Mouse (Mus musculus) spleen, adult 18-20 months (tissue): ENCODE data around the gene Mrpl28.
A peak's percentile ranks its signal among the peaks of the same experiment; 100 is the strongest.
"Not testable (repeated sequence)": the region's sequence is repeated elsewhere in the genome, so short reads cannot be mapped to it uniquely, and the experiment has no call there.

Source experiments
- DNase-seq, 2 experiments: peaks; one replicate each; pipeline ENCODE4 v3.0.0; 2022; ENCODE audit warnings: mixed read lengths in 2 of 2

Mrpl28 gene

DNA sequence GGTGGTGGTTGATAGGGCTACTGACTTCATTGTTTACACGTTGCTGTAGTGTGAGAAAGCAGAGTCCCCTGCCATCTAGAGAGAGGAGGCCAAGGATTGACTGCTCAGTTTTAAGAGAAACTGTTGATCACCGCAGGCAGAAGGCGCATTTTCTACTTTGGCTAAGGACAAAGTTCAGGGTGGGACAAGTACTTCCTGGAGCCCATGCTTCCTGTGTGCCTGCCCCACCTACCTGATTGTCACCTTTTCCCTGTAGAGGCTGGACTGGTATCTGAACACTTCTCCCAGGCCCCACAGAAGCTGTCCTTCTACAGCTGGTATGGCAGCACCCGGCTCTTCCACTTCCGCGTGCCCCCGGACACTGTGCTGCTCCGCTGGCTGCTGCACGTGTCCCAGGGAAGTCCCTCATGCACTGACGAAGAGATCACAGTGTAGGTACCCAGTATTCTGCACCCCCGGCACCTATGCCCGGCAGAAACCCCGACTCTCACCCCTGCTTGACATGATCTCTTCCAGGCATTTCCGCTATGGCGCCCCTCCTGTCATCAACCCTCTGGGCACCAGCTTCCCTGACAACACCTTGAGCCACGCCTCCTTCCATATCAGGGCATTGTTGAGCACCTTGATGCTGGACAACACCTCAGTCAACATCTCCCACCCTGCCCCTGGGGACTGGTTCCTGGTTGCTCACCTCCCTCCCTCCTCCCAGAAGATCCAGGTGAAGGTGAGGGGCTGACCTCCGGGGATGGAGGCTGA is 6.6 kb upstream of the Mrpl28 start:
- no peak for DNase-seq

DNA sequence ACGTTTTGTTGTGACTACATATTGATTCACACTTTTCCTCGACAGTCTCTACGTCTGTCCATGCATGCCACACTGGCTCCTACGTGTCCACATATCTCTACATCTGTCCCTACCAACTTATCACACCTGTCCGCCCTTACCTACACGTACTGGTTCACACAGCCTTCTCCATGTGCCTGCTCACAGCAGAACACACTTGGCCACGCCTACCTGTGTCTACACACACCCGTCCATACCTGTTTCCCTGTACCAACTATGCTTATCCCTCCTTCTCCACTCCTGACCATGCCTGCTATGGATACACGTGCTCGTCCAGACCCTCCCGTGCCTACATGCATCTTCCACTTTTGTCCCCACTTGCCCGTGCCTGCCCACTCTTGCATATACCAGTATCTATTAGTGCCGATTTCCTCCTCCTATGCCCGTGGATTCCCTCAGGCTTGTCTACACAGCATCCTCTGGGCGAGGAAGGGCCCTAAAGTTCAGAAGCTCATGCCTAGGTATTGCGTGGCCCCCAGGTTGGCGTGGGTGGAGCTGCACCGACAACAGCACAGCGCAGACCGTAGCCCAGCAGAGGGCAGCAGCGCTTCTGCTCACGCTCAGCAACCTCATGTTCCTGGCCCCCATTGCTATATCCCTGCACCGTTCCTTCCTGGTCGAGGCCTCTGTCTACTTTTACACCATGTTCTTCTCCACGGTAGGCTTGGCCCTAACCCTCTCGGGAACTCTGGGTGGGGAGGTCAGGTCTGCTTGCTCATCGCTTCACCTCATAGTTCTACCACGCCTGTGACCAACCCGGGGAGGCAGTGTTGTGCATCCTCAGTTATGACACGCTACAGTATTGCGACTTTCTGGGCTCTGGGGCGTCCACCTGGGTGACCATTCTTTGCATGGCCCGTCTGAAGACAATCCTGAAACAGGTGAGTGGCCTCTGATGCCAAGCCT is 3.3 kb upstream of the Mrpl28 start:
- DNase-seq: peak; percentile 34 to 67

DNA sequence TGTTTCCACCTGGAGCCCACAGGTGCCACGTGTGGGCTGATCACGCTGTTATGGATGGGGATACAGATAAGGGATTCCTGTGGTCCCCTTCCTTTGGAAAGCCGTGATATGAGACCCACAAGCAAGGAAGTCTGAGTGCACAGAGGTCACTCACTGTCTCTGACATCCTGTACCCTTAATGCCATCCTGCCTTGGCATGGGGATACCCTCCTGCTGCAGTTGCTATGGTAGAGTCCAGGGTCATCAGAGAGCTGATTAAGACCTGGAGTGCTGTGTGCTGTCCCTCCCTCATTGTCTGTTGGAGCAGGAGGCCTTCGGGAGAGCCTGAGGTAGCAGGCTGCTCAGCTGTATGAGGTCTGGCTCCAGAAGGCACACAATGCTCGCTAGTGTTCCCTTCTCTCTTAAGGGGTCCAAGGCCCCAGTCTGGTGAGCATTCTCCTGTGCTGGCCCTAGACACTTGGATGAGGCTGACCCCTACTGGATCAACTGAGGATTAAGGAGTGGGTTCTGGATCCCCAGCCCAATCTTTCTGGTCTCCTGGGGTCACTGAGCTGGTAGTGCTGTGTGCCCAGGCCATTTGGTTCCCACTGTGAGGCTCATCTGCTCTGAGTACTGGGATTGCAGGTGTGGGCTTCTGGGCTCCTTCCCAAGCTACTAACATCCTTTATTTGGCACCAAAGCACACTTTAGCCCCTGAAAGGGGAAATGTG is 714 bp upstream of the Mrpl28 start:
- DNase-seq: no peak

DNA sequence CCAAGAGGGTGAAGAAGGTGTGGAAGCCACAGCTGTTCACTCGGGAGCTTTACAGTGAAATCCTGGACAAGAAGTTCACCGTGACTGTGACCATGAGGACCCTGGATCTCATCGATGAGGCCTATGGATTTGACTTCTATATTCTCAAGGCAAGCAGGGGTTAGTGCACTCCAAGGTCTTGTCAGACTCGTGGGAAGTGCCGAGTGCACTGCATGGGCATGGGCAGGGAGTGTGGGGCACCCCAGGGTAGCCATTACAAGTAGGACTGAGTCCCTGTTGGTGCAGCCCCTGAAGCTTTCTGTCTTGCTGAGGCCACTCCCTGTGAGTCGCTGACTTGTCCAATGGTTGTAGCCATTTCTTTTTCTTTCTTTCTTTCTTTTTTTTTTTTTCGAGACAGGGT is 1.3 kb downstream of the Mrpl28 start:
- no peak for DNase-seq

DNA sequence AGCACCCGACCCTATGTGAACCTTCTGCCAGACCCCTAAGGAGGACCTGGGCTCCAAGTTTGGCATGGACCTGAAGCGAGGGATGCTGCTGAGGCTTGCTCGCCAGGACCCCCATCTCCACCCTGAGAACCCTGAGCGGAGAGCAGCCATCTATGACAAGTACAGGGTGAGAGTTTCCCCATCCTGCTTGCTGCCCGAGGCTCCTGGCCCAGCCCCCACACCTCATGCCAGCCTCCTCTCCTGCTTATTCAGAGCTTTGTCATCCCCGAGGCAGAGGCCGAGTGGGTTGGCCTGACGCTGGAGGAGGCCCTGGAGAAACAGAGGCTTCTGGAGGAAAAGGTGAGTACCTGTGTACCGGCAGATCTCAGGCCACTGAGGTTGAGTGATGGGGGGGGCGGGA is 1.9 kb downstream of the Mrpl28 start:
- DNase-seq: no peak

DNA sequence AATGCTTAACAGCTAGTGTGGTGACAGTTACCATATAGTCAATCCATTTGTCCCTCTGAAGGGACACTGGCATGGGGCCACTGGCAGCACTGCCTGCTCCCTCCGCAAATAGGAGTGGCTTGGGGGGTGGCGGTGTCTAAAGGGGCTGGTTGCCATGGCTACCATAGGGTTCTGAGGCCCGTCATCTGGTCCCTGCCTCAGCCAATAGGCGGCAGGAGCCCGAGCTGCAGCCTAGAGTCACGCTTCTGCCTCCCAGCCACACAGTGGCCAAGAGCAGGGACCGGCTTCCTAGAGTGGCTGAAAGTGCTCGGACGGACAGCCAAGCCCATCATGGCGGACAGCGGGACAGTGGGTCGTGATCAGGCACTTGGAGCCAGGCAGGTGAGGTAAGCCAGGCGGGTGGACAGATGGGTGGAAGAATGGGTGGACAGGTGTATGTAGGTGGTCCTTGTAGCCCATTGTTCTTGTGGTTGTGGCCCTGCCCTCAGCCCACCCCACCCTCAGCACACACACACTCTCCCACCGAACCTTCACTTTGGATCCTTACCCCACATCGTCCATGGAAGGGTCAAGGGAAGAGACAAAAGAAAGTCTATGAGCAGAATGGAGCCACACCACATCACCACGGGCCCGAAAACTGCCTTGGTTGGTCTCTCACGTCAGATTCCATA is 7.9 kb downstream of the Mrpl28 start:
- no peak for DNase-seq

DNA sequence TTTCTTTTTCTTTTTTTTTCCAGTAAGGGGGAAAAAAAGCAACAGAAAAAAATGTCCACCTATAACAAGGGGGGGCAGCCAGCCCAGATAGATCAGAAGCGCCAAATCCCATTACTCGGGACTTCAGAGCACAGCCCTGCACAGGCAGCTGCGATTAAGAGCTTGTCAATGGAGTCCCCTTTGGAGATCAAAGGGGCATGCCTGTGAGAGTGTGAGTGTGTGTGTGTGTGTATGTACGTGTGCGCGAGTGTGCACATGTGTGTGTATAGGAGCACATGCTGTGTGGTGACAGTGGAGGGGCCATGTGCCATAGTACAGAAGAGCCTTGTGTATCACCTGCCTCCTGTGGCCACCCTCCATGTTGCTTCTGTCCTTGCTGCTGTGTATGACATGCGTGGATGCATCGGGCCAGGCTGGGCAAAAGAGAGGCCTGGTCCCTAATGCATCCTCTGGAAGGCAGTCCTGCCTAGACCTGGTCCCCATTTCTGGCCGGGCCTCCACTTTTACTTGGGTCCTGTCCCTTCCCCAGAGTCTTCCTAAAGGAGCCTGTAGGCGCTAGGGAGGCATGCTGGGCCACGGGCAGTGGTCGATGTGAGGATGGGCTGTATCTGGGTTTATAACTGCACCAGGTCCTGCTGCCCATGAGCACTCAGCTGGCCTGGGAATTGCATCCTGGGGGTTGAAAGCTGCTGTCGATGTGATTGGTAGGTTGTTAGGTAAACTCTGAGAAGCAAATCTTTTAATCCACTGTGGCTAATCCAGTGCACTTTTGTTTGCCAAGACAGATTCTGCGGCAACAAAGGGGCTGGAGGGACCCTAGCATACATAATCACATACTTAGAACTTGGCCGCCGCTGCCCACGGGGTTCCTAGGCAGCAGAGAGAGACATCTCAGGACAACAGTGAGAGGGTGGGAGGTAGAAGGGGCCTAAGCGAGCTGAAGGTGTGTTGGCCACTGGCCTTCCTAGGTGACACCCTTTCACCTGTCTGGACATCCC is 8.9 kb downstream of the Mrpl28 start:
- DNase-seq: no peak

DNA sequence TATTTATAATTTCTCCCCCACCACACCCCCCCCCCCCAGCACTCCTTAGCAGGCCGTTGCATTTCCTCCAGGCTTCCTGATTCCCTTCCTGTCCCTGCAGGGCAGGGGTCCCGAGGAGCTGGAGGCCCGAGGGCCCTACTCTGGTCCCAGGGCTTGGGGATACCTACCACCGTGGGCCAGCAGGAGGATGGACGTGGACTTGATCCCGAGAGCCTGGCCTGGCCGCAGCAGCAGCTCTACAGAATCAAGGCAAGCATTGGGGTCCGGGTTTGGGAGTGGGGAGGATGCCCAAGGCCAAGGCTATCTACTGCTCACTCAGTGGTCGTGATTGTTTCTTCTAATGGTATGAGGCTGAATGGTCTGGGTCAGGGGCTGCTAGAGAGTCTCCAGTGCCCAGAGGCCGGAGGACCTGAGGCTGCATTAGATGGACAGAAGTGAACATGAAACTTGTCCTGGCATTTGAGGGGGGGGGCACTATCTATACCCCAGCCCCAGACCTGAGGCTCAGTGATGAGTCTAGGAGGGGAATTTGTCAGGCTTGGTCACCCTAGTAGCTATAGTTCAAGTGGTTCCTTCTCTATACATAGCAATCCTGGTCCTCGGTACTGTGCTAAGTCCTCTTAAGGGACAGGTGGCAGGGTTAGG is 13.9 kb downstream of the Mrpl28 start:
- DNase-seq: no peak

DNA sequence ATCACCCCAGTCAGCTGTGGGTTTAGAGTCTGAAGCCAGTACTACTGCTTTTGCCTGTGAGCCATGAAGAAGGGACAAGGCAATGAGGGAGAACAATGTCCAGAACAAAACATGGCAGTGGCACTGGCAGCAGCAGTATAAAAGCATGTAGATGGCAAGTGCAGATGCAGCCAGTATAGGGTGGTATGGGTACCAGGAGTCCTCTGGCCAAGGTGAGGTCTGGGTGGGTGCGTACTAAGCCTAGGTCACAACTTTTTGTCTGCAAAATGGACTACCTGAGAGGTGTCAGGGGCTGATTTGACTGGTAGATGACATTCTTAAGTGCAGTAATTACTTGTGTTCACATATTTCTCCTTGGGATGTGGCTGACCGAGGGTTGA is 14.4 kb downstream of the Mrpl28 start:
- DNase-seq: no peak

DNA sequence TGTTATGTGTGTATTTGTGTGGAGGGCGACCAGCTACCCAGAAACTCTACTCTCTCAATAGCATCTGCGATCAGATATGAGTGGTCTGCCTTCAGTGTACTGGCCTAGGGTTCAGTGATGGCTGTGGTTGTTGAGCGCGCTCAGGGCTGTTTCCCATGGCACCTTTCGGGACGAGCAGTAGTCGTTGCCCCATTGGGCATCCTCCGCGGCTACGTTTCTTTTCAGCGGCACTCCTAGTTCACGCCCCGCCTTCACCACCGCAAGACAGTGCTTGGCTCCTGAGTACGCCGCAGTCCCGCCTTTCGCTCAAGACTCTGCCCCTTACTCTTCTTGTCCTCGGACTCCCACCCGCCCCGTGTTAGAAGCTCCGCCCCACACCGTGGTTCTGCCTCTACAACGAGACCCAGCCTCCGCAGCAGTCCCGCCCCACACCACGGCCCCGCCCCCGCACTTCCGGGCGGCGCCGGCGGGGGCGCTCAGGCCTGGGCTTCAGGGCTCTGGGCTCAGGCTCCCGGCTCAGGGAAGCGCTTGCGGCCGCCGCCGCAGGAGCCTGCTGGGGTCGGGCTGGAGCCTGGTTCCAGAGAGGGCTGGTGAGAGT is 15.0 kb downstream of the Mrpl28 start, which contains the start of gene Axin1:
Gene Axin1, plus strand, starts transcription at position 450 of the 598 bp plus-strand sequence.
- DNase-seq: peak; percentile 92 to 93

DNA sequence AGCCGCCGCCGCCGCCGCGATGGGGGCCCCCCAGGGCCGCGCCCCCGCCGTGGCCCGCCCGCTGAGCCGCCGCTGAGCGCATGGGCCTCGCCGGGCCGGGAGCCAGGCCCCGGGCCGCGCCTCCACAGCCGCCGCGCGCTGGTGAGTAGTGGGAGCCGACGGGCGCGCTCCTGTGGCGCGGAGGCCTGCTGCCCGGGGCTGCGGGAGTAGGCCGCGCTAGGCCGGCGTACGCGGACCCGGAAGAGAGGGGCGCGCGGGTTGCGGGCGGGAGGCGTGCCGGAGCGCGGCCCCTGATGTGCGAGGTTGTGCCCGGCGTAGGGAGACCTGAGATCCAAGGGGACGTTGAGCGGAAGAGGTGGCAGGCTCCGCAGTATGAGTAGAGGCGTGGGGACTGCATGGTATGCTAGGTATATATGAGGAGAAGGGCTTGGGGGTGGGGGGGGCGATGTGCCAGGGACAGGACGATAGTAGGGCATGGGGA is 15.6 kb downstream of the Mrpl28 start:
- no peak for DNase-seq

DNA sequence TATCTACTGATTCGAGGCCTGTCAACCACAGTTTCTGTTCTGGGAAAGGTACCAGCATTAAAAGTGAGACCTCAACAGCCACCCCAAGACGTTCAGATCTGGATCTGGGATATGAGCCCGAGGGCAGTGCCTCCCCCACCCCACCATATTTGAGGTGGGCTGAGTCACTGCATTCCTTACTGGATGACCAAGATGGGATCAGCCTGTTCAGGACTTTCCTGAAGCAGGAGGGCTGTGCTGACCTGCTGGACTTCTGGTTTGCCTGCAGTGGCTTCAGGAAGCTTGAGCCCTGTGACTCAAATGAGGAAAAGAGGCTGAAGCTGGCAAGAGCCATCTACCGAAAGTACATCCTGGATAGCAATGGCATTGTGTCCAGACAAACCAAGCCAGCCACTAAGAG is 19.5 kb downstream of the Mrpl28 start:
- no peak for DNase-seq

DNA sequence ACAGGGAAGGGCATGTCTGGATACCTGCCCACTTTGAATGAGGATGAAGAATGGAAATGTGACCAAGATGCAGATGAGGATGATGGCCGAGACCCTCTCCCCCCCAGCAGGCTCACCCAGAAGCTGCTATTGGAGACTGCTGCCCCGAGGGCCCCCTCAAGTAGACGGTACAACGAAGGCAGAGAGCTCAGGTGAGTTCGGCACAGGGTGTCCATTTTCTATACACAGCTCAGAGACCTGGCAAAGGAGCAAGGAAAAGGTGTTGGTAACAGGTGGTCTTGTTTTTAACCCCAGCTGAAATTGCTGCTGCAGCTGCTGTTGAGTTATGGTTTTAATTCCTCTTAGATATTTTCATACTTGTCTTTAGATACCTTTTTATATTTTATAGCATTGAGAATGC is 20.1 kb downstream of the Mrpl28 start:
- DNase-seq: no peak

DNA sequence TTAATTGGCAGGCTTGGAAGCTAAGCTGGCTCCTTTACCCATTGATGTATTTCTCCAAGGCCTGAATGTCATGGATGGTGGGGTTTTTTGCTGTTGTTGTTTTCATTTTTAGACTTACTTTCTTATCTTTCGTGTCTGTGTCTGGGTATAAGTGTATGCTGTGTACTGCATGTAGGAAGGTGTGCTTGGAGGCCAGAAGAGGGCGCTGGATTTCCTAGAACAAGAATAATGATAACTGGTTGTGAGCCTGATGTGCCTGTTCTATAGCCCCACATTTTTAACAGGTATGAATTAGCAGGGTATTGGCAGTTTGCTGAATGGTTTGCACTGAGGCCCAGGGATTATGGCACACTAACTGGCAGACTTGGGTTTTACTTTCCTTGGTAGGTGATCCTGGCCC is 25.8 kb downstream of the Mrpl28 start:
- no peak for DNase-seq

DNA sequence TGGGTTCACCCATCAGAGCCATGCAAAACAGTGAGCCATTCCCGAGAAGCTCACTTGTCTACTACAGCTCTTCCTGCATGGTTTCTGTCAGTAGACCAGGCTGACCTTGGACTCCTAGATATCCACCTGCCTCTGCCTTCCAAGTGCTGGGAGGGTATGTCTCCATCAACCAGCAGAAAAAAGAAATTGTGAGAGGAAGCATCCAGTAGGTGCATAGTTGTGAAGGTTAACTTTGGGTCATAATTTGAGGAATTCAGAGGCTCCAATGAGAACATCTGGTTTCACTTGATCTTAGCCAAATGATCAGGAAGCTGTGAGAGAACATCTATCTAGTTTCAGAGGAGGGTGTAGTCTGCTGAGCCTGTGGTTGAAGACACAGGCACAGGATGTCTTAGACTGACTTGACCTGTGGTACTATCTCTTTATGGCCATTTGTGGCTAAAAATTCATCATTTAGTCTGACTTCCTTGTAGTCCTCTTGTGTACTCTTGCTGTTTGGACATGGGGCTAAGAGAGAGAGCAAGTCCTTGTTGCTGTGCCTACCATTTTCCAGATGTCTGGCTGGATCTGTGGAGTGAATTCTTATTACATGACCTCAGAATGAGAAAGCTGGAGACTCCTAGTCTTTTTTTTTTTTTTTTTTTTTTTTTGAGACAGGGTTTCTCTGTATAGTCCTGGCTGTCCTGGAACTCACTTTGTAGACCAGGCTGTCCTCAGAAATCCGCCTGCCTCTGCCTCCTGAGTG is 28.8 kb downstream of the Mrpl28 start:
- DNase-seq: no peak

DNA sequence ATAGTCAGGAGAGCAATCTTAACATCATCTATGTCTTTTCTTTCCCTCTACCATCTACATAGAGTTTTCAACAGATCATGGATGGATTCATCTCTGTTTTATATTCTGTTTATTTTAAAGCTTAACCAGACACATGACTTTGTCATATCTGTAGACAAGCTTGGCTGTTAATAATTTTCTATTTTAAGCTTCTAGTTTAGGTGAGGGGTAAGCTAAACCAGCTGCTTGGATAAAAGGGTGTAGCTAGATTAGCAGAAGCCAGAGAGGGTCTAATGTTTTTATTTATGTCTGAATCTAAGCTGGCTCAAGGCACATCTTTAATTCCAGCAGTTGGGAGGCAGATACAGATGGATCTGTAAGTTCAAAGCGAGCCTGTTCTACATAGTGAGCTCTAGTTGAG is 39.4 kb downstream of the Mrpl28 start:
- DNase-seq: no peak

DNA sequence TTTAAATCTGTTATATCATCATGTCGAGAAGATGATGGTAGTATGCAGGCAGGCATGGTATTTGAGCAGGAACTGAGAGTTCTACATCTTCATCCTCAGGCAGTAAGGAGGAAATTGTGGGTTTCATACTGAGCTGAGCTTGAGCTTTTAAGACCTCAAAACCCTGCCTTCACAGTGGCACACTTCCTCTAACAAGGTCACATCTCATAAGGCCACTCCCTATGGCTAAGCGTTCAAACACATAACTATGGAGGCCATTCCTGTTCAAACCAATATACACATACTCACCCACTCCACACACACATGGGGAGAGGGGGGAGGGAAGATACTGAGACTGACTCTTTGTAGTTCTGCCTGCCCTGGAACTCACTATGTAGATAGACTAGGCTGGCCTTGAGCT is 44.7 kb downstream of the Mrpl28 start:
- DNase-seq: peak; percentile 18 to 33

DNA sequence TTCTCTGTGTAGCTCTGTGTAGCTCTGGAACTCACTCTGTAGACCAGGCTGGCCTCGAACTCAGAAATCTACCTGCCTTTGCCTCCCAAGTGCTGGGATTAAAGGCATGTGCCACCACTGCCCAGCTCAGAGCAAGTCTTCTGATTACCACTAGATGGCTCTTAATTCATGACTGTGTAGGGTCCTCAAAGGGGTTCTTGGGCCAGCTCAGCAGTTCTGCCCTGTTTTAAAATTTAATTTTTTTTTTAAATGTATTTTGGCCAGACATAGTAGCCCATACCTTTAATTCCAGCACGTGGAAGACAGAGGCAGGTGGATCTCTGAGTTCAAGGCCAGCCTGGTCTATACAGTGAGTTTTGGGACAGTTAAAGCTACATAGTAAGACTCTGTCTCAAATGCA is 51.9 kb downstream of the Mrpl28 start:
- not testable (repeated sequence) for DNase-seq
